Mouse (Mus musculus): ENCODE data around the gene Fam98c.
"Not testable (repeated sequence)": the region's sequence is repeated elsewhere in the genome, so short reads cannot be mapped to it uniquely, and the experiment has no call there.

Gene Fam98c

DNA sequence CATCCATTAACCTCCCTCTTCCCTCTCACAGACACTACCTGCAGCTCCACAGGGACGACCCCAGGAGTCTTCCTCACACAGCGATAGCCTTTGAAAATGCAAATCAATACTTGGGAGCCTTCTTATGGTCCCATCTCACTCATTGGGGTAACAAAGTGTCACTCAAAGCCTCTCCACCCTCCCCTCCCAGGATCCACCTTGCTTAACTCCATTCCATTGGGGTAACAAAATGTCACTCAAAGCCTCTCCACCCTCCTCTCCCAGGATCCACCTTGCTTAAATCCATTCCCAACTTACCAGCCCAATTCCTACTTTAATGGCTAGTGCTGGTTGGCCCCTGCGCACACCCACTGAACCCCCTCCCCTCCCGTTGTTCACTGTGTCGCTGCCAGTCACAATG lies 2.2 kb upstream of the Fam98c start:
- DNase-seq (ENCODE audit: low spot score), result no peak

- DNase-seq (ENCODE audit: low spot score), result peak; percentile 91
Measured at GRCm38 (mm10) chr7:29155196-29155837, 717 bp downstream of the Fam98c start.

DNA sequence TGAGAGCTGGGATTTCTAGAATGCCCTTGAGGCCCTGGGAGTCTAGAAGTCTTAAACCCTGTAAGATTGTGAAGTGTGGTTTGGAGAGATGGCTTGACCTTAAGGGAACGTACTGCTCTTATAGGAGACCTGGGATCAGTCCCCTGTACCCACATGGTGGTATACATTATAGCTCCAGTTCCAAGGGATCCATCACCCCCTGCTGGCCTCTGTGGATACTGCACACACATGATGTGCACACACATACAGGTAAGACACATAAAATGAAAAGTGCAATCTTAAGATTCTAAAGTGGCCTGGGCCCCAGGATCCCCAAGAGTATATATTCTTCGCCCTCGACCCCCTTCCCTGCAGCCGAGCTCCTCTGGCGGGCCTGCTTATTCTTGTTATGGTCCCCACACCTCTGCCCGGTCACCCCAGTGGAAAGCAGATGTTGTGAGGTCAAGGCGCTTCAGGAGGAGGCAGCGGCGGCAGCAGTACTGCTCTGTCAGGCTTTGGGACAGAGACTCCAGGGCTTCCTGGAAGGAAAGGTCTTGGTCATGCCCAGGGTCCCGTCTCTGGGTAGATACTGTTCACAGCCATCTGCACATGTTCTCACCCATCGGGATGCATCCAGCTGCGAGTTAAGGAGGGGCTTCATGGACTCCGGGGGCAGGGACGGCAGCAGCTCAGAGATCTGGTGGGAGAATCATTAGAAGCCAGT lies 1.9 kb downstream of the Fam98c start:
- no peak for DNase-seq (ENCODE audit: low spot score)

GRCm38 (mm10) chr7:29151486-29151885 lies 4.5 kb downstream of the Fam98c start:
- no peak for DNase-seq (ENCODE audit: low spot score)

DNA sequence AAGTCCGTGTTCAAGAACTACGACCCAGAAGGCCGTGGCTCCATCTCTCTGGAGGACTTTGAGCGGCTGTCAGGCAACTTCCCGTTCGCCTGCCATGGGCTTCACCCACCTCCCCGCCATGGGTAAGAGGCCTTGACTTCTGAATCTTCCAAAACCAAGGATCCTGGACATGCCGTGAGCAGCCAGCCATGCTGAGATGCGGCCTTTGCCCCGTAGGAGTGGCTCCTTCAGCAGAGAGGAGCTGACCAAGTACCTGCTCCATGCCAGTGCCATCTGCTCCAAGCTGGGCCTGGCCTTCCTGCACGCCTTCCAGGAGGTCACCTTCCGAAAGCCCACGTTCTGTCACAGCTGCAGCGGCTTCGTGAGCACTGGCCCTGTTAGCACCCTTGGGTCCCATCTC lies 7.3 kb downstream of the Fam98c start:
- DNase-seq (ENCODE audit: low spot score), result no peak

- no peak for DNase-seq (ENCODE audit: low spot score)
Measured at GRCm38 (mm10) chr7:29146625-29147367, 9.2 kb downstream of the Fam98c start.

GRCm38 (mm10) chr7:29144006-29144405 lies 12.0 kb downstream of the Fam98c start:
- no peak for DNase-seq (ENCODE audit: low spot score)

DNA sequence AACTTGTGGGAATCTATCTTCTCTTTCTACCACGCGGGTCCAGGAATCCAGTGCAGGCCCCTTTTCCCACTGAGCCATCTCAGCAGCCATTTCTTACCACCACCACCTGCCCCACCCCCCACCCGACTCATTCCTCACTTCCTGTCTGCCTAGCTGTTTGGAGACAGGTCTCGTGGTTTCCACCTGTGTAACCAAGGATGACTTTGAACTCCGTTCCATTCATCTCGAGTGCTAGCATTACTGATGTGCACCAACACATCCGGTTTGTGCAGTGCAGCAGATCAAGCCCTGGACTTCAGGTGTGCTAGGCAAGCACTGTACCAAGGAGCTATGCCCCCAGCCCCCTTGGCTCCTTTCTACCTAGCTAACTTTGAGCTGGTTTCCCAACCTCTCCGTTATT lies 14.6 kb downstream of the Fam98c start:
- DNase-seq (ENCODE audit: low spot score), result no peak

GRCm38 (mm10) chr7:29139237-29139636 lies 16.8 kb downstream of the Fam98c start:
- DNase-seq (ENCODE audit: low spot score), result not testable (repeated sequence)

GRCm38 (mm10) chr7:29137429-29137828 lies 18.6 kb downstream of the Fam98c start:
- no peak for DNase-seq (ENCODE audit: low spot score)

- no peak for DNase-seq (ENCODE audit: low spot score)
Measured at GRCm38 (mm10) chr7:29134693-29135386, 21.2 kb downstream of the Fam98c start, which contains the start of gene Rasgrp4. Gene Rasgrp4, plus strand, starts transcription at chr7:29134851.

DNA sequence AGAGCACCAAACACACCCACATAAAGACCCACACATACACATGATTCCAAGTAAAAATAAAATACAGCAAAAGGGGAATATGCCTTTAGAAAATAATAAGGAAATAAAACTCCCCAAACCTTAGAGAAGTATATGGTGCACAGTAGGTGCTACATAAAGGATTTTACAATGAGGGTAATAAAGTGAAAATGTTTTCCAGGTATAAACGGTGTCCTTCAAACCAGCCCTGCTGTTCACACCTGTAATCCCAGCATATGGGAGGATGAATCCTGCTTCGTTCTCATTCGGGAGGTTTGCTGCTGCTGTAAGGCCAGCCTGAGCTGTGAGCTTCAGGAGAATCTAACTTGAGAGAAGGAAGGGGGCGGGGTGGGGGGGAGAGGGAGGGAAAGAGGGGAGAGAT lies 21.8 kb downstream of the Fam98c start:
- DNase-seq (ENCODE audit: low spot score), result no peak

DNA sequence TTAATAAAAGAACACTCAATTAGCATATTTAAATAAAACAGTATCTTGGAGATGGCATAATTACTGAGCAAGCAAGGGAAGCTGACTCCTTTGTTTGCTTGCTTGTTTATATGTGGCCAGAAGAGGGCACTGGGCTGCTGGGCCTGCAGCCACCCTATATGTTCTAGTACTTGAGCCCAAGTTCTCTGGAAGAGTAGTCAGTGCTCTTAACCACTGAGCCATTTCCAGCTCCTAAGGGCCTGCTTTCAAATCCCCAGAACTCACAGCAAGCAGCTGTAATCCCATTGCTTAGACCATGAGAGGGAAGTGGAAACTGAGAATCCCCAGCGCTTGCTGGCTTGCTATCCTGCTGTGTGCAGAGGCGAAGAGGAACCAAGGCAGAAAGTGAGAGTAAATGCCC lies 27.3 kb downstream of the Fam98c start:
- no peak for DNase-seq (ENCODE audit: low spot score)

DNA sequence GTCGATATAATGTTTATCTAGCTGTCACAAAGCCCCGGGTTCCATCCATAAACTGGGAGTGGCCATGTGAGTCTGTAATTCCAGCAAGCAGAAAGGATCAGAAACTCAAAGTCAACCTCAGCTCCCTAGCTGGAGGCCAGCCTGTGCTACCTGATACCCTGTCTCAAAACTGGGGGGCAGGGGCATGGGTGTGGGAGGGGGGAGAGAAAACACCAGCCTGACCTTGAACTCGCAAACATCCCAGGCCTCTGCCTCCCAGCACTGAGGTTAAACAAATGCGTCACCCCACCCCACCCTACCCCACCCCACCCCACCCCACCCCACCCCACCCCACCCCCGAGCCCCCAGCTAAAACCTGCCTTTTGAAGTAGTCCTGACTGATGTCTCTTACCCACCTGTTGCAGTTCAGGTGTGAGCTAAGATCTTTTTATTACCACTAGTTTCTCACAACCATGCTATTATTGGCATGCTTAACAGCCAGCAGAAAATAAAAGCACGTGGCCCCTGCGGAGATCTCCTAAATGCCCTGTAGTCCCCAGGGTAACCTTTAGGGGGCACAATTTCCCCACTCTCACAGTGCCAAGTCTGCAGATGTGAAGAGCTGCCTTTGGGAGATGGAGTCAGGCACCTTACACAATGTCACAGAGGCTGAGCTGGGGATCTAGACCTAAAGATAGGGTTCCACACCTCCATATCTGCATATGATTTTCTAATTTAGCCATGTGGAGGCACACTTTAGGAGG lies 29.7 kb downstream of the Fam98c start:
- DNase-seq (ENCODE audit: low spot score), result peak; percentile 66

DNA sequence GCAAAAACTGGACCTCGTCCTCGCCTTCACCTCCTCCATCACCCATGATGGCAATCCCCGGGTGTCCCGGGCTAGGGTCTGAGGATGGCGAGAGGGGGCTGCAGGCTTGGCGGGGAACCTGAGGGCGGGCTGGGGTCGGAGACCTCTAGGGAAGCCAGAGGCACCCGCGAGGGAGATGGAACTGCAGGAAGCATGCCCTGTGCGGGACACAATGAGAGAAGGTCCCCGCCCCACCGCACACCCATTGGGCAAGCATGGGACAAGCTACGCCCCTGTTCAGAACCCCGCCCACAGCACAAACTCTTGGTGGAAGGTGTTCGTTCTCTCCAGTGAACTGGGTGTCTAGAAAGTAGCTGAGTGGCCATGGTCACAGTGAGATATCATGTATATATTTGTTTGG lies 31.1 kb downstream of the Fam98c start, which contains the start of gene Ryr1:
Ryr1 (minus strand) TSS at position 210 of the 400 bp plus-strand sequence.
- DNase-seq (ENCODE audit: low spot score), result peak; percentile 59

DNA sequence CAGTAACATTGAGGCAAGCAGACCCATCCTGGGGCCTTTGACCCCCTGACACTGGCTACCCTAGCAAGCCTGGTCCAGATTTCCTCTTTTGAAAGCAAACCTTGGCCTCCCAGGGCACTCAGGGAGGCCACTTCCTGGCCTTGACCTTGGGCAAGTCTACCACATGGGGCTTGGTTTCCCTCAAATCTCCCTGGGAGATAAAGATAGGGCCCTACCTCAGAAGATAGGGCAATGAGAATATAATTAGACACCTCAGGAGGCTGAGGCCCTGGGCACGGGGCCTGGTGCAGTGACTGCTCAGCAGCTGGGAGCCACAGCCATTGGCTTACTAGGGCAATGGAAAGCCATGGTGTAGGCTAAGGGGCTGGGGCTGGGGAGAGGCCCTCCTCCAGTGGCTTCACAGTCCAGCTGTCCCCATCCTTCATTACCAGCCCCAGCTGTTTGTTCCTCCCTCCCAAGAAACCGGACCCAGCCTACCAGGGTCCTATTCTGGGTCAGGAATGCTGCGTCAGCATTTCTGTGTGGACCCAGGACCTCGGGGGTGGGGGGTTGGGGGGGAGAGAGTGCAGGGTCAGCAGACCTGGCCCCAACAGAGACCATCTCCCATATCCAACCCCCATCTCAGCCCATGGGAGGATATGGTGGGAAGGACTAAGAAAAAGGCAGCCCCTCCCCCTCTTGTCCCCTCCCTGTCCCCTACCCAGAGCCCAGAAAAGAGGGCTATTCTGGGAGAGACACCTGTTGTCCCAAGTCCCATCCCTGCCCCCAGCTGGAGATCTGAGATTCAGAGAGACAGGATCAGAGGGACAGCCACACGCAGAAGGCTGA lies 32.3 kb downstream of the Fam98c start:
- DNase-seq (ENCODE audit: low spot score), result no peak

DNA sequence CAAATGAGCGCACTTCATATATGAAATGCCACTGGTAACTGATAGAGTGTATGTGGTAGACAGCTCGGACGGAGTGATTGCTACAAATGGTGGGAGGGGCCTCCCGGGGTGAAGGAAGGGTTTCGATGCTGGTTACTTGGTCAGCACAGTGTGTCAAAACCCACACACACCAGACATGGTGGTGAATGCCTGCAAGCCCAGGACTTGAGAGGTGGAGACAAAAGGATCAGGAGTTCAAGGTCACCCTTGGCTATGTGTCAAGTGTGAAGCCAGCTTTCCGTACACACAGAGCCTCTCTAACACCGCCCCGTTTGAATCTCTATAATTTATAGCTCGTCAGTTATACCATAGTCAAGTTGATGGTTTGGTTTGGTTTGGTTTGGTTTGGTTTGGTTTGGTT lies 33.2 kb downstream of the Fam98c start:
- no peak for DNase-seq (ENCODE audit: low spot score)

- no peak for DNase-seq (ENCODE audit: low spot score)
Measured at GRCm38 (mm10) chr7:29119526-29119925, 36.5 kb downstream of the Fam98c start.

GRCm38 (mm10) chr7:29118142-29118851 lies 37.7 kb downstream of the Fam98c start:
- DNase-seq (ENCODE audit: low spot score), result no peak
